Mouse (Mus musculus) neural tube, embryonic 11.5 days (tissue): ENCODE measurements at regions not wholly inside any gene's neighbourhood (a gene's known extent, or its start where the extent isn't known, plus 50 kb on each side); places are given as distances from the start of the nearest gene placed in this dataset.
A peak's percentile ranks its signal among the peaks of the same experiment; 100 is the strongest.

Experiments used
- ATAC-seq: fragments of 200-750 bp; cut with Nextera tagmentation; 2 replicates; pipeline ENCODE4 v1.8.0; 2017; ENCODE audit warnings: moderate number of reproducible peaks, mild to moderate bottlenecking, moderate TSS enrichment, moderate library complexity; ENCODE audit not compliant: insufficient read depth, low FRiP score, low TSS enrichment
- DNase-seq: peaks from one replicate; pipeline ENCODE4 v3.0.0-alpha.2; 2015; ENCODE audit warnings: low spot score
- H3K27ac ChIP-seq: fragments of 300-500 bp; sonication (generic); 2 replicates; pipeline ENCODE4 v1.5.1; 2014; ENCODE audit warnings: low read depth, mild to moderate bottlenecking, low read length
- H3K27me3 ChIP-seq: fragments of 300-500 bp; sonication (generic); 2 replicates; pipeline ENCODE4 v1.6.1; 2014; ENCODE audit warnings: mild to moderate bottlenecking, low read length, mixed read lengths; ENCODE audit not compliant: control insufficient read depth, insufficient read depth
- H3K36me3 ChIP-seq: fragments of 300-500 bp; sonication (generic); 2 replicates; pipeline ENCODE4 v1.6.1; 2014; ENCODE audit warnings: mild to moderate bottlenecking, low read length, moderate library complexity, mixed read lengths; ENCODE audit not compliant: control insufficient read depth, insufficient read depth
- H3K4me1 ChIP-seq: fragments of 300-500 bp; sonication (generic); 2 replicates; pipeline ENCODE4 v1.6.1; 2014; ENCODE audit warnings: low read length, mixed read lengths; ENCODE audit not compliant: control insufficient read depth, insufficient read depth
- H3K4me2 ChIP-seq: fragments of 300-500 bp; sonication (generic); 2 replicates; pipeline ENCODE4 v1.6.1; 2014; ENCODE audit warnings: low read depth, mild to moderate bottlenecking, moderate library complexity
- H3K4me3 ChIP-seq: fragments of 300-500 bp; sonication (generic); 2 replicates; pipeline ENCODE4 v1.5.1; 2014; ENCODE audit warnings: low read depth, low read length
- H3K9ac ChIP-seq: fragments of 300-500 bp; sonication (generic); 2 replicates; pipeline ENCODE4 v1.6.1; 2014; ENCODE audit warnings: mild to moderate bottlenecking, low read length
- H3K9me3 ChIP-seq: fragments of 300-500 bp; sonication (generic); 2 replicates; pipeline ENCODE4 v1.6.1; 2016; ENCODE audit warnings: low read length; ENCODE audit not compliant: control insufficient read depth
- WGBS: fragments of 180-500 bp; shearing (Covaris S2); extraction: QIAGEN DNeasy Blood & Tissue Kit; methylation state at CpG from one replicate; pipeline ENCODE4 v1.1.7; 2014; 5-methylcytosine and 5-hydroxymethylcytosine counted together

DNA sequence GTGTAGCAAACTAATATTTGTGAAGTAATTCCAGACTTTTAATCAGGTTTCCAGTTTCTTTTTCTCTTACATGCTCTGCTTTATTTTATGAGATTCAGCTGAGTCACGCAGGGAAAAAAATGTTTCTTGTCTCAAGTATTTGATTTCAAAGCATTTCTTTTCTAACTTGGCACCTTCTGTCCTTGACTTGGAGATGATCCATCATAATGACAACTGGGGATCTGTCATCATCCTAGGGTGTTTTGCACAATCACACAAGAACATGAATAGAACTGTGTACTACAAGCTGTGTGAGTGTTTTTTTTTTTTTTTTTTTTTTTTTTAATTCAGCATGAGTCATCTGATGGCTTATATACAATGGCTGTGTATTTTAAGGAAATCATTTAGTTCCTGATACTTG, 1022.0 kb upstream of the Flrt2 start:
- Histone ChIP-seq H3K4me2 (no peak overlapping the region), H3K27me3 (no peaks in the 10 kb centered on the region), H3K9ac (no peak overlapping the region), H3K27ac (no peak overlapping the region), H3K36me3 (no peaks in the 10 kb centered on the region), H3K4me3 (no peak overlapping the region), H3K4me1 (no peaks in the 10 kb centered on the region), H3K9me3 (no peaks in the 10 kb centered on the region)
- DNase-seq (no peak), ATAC-seq (no peak)
- 93% methylated on average over 1 of the region's 1 CpGs for WGBS

GRCm38 (mm10) chr12:94674925-94675324, 1017.1 kb upstream of the Flrt2 start:
- Histone ChIP-seq H3K4me1 (no peaks in the 10 kb centered on the region), H3K9me3 (no peaks in the 10 kb centered on the region), H3K4me2 (no peak overlapping the region), H3K4me3 (no peak overlapping the region), H3K27ac (no peak overlapping the region), H3K9ac (no peak overlapping the region), H3K36me3 (no peaks in the 10 kb centered on the region), H3K27me3 (no peaks in the 10 kb centered on the region)
- ATAC-seq = no peak
- WGBS = 68% methylated on average over 2 of the region's 2 CpGs
- peak; percentile 36 for DNase-seq

DNA sequence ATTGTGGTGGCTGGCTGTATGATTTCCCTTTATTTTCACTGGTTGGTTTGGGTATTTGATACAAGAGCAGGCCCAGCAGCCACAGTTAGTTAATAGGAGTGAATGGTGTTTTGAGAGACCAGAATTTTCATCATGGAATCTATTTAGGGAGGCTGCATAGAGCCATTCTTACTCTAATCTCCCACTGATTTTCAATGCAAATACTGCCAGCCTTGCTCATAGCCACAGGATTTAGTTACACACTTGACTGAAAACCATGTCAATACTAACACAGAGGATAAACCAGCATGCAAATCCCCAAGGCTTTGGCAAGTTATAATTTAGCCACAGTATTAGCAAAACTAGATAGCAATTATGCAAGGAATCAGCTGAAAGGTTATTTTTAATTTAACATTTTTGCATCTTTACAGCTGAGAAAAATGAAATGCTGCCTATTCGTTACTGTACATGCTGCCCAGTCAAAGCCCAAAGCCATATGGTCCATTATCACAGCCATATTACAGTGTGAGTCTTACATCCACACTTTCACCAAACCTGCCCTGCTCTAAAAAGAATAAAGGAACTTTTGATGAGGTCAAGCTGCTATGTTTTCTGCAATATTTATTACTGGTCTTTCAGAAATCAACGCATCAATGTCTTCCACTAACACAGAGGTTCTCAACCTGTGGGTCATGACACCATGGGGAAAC, 1000.5 kb upstream of the Flrt2 start:
- ATAC-seq (no peak), DNase-seq (no peak)
- WGBS = 76% methylated on average over 2 of the region's 2 CpGs
- Histone ChIP-seq H3K9me3 (no peaks in the 10 kb centered on the region), H3K4me2 (no peak overlapping the region), H3K4me1 (no peaks in the 10 kb centered on the region), H3K27ac (no peak overlapping the region), H3K27me3 (no peaks in the 10 kb centered on the region), H3K4me3 (no peak overlapping the region), H3K36me3 (no peaks in the 10 kb centered on the region), H3K9ac (no peak overlapping the region)

- no peaks in the 10 kb centered on the region for H3K27me3 ChIP-seq
- 73% methylated on average over 5 of the region's 5 CpGs for WGBS
- H3K9ac ChIP-seq = no peak overlapping the region
- no peak for DNase-seq
- no peaks in the 10 kb centered on the region for H3K9me3 ChIP-seq
- H3K4me2 ChIP-seq = no peak overlapping the region
- H3K36me3 ChIP-seq = no peaks in the 10 kb centered on the region
- H3K4me1 ChIP-seq = no peaks in the 10 kb centered on the region; the same call in 1 of the 2 replicates
- no peak overlapping the region for H3K4me3 ChIP-seq
- H3K27ac ChIP-seq = no peak overlapping the region
- no peak for ATAC-seq
These were observed 960.6 kb upstream of the Flrt2 start for GRCm38 (mm10) chr12:94731391-94731790.

GRCm38 (mm10) chr12:94733179-94733578, 958.8 kb upstream of the Flrt2 start:
- Histone ChIP-seq H3K4me2 (no peak overlapping the region), H3K9me3 (no peaks in the 10 kb centered on the region), H3K27ac (no peak overlapping the region), H3K4me1 (no peaks in the 10 kb centered on the region; the same call in 1 of the 2 replicates), H3K9ac (no peak overlapping the region), H3K36me3 (no peaks in the 10 kb centered on the region), H3K27me3 (no peaks in the 10 kb centered on the region), H3K4me3 (no peak overlapping the region)
- DNase-seq (no peak), ATAC-seq (no peak)
- WGBS = 77% methylated on average over 4 of the region's 4 CpGs

DNA sequence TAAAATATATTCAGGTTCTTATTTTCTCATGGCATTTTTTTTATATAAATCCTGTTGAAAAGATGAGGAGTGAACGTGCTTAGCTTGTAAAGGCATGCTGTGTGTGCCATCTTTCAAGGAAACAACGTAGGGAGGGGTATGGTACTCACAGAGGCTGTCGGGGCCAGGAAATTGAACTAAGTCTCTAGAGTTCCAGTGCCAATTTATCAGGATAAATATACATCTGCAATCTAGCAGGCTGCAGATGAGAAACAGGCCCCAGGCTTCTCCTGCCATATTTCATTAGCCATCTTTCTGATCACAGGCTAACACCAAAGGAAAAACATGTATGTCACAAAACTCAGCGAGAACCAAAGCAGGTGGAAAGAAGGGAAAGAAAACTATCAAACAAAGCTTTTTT, 954.8 kb upstream of the Flrt2 start:
- H3K9ac ChIP-seq = no peak overlapping the region
- DNase-seq = no peak
- no peak for ATAC-seq
- WGBS = 70% methylated on average over 4 of the region's 4 CpGs
- H3K4me2 ChIP-seq = no peak overlapping the region
- H3K27me3 ChIP-seq = no peaks in the 10 kb centered on the region
- H3K36me3 ChIP-seq = no peaks in the 10 kb centered on the region
- H3K4me1 ChIP-seq = no peaks in the 10 kb centered on the region; the same call in 1 of the 2 replicates
- no peak overlapping the region for H3K4me3 ChIP-seq
- no peaks in the 10 kb centered on the region for H3K9me3 ChIP-seq
- H3K27ac ChIP-seq = no peak overlapping the region

- H3K9me3 ChIP-seq = no peaks in the 10 kb centered on the region
- H3K36me3 ChIP-seq = no peaks in the 10 kb centered on the region
- 74% methylated on average over 6 of the region's 6 CpGs for WGBS
- H3K9ac ChIP-seq = no peak overlapping the region
- no peaks in the 10 kb centered on the region for H3K27me3 ChIP-seq
- no peak overlapping the region for H3K27ac ChIP-seq
- no peak overlapping the region for H3K4me2 ChIP-seq
- DNase-seq (no peak), ATAC-seq (no peak)
- H3K4me3 ChIP-seq = no peak overlapping the region
- H3K4me1 ChIP-seq = no peaks in the 10 kb centered on the region
These were observed 942.1 kb upstream of the Flrt2 start for GRCm38 (mm10) chr12:94749747-94750515.

DNA sequence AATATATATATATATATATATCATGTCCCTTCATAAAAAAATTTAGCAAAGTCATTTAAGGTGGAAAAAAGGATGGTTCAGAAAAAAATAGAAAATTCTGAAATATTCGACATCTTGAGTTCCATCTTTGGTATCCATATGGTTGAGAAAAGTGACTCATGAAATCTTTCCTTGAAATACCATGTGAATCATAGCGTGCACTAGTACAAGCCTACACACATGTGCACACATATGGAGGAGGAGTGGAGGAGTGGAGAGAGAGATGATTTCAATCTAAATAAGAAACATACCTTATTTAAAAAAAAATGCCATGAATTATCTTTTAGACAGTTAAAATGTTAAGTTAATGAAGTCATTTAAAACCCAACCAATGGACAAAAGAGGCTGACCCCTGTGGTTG, 936.3 kb upstream of the Flrt2 start:
- no peak overlapping the region for H3K4me3 ChIP-seq
- no peaks in the 10 kb centered on the region for H3K36me3 ChIP-seq
- no peaks in the 10 kb centered on the region for H3K27me3 ChIP-seq
- H3K9me3 ChIP-seq = no peaks in the 10 kb centered on the region
- H3K4me1 ChIP-seq = no peaks in the 10 kb centered on the region
- H3K4me2 ChIP-seq = no peak overlapping the region
- WGBS = 93% methylated on average over 2 of the region's 2 CpGs
- ATAC-seq (no peak), DNase-seq (no peak)
- no peak overlapping the region for H3K27ac ChIP-seq
- no peak overlapping the region for H3K9ac ChIP-seq
